Mouse (Mus musculus): Measurements from ENCODE around the gene Myt1. TPM values are rescaled to one million over a fixed set of nuclear protein-coding genes. Genes with fewer than 3 reads are reported as not detected.

The Myt1 gene
- total RNA-seq, 2 experiments from 2014 or later: not detected

- intact Hi-C loops (cut with DNase I): no loop called here
- no peak for TF ChIP-seq CTCF (IDR thresholded peaks at IDR 0.05)
- no peak for DNase-seq
- no peak overlapping the region for H3K4me3 ChIP-seq
- no peak overlapping the region for H3K27ac ChIP-seq
Observed at GRCm38 (mm10) chr2:181795641-181796130, 32.6 kb downstream of the Myt1 start.

DNA sequence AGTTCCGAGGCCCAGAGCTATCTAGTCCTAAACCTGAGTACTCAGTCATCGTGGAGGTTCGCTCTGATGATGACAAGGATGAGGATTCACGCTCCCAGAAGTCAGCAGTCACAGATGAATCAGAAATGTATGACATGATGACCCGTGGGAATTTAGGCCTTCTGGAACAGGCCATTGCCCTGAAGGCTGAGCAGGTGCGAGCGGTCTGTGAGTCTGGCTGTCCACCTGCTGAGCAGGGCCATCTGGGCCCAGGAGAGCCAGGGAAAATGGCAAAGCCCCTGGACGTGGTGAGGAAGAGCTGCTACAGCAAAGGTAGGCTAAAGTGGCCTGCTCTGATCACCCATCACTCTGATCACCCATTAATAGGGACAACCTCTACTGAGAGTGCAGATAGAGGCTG is 34.5 kb downstream of the Myt1 start:
- Histone ChIP-seq H3K27ac (no peak overlapping the region), H3K4me3 (no peak overlapping the region)
- intact Hi-C loops (cut with DNase I): no loop called here
- TF ChIP-seq CTCF (IDR thresholded peaks at IDR 0.05): no peak
- no peak for DNase-seq

DNA sequence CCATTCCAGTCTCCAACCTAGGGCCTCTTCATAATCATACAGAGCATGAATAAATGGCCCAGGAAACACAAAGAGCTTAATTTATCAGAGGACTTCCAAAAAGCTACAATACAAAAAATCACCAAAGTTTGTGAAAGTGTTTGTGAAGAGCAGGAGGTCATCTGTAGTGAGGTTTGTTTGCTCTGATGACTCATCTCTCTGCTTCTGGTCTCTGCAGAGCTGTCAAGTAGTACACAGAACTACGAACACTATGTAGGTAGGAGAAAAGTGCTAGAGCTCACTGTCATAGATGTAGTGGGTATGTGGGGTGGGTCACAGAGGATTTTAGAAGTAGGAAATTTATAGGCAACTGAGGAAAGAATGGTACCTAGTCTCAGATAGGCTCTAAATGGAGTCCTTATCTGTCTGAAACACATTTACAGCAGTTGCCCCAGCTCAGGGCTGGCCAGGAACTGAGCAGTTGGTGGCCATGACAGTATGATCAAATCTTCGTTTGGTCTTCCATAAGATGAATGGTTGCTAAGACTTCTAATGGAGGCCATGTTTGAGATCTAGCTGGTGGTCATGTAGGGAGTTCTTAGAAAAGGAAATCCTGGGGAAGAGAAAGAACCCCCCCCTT is 66.0 kb downstream of the Myt1 start:
- no peak for DNase-seq
- no peak for TF ChIP-seq CTCF (IDR thresholded peaks at IDR 0.05)
- intact Hi-C loops (cut with DNase I): no loop called here
- no peak overlapping the region for H3K27ac ChIP-seq
- no peak overlapping the region for H3K4me3 ChIP-seq

DNA sequence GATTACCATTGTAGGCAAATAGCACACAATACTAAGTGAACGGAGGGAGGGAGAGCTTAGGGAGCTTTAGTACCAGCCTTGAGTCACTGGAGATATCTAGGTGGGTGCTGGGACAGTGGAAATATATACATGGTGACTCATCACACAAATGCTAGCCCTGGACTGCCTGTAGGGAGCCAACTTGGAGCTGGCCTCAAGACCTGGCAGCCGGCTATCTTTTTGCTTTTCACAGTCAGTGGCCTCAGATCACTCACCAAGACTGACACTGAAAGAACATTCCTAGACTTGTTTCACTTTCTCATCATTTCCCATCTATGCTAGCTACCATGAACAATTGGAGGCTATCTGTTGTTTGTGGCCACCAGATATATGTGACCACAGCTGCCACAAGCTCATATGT is 69.6 kb downstream of the Myt1 start:
- no peak overlapping the region for H3K27ac ChIP-seq
- intact Hi-C loops (cut with DNase I): loop anchor here (5.0 kb wide), 1 partner anchor 55 kb away; no protein-coding TSS in a partner anchor
- H3K4me3 ChIP-seq: no peak overlapping the region
- TF ChIP-seq CTCF (IDR thresholded peaks at IDR 0.05): no peak
- no peak for DNase-seq

- peak; percentile 95 for DNase-seq
- no peak for TF ChIP-seq CTCF (IDR thresholded peaks at IDR 0.05)
Observed at GRCm38 (mm10) chr2:181837372-181838292, 74.5 kb downstream of the Myt1 start, which contains the start of gene Pcmtd2. Gene Pcmtd2, plus strand, starts transcription at chr2:181837854.

DNA sequence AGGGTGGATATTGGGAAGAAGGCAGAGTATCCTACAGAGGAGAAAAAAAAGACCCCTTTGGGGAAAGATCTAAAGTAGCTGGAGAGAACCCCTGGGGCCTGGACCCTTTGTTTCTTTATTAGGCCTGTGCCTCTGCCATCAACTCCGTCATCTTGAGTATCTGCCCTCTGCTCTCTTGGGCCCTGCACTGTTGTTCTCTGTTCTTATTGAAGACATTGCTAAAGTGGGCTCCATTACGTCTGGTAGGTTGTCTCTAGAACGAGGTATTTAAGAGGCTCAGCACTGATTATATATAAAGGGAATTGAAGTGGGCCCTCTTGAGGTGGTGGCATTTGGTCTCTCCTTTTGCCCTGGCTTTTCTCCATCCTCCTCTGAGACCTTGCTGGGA is 75.2 kb downstream of the Myt1 start:
- DNase-seq: peak; percentile 21
- no peak for TF ChIP-seq CTCF (IDR thresholded peaks at IDR 0.05)
- H3K4me3 ChIP-seq: peak overlapping the region; percentile 90
- intact Hi-C loops (cut with DNase I): no loop called here
- H3K27ac ChIP-seq: peak overlapping the region; percentile 99

More at GRCm38 (mm10) chr2:181837372-181838292, 74.5 kb downstream of the Myt1 start, which contains the start of gene Pcmtd2:
- intact Hi-C loops (cut with DNase I): no loop called here
- peak within 1 kb of the TSS; percentile 90 for H3K4me3 ChIP-seq
- peak within 1 kb of the TSS; percentile 99 for H3K27ac ChIP-seq

GRCm38 (mm10) chr2:181845709-181846394 is 82.7 kb downstream of the Myt1 start:
- intact Hi-C loops (cut with DNase I): no loop called here

GRCm38 (mm10) chr2:181863791-181864535 is 100.8 kb downstream of the Myt1 start, which contains the start of gene Polr3k:
Gene Polr3k, plus strand, starts transcription at chr2:181864337.
- peak within 1 kb of the TSS; percentile 90 for H3K4me3 ChIP-seq
- intact Hi-C loops (cut with DNase I): loop anchor here (10.0 kb wide), 1 partner anchor 179 kb away; the partner anchor contains the start of gene Tcea2
- no peak for TF ChIP-seq CTCF (IDR thresholded peaks at IDR 0.05)
- peak within 1 kb of the TSS; percentile 77 for H3K27ac ChIP-seq
- peak; percentile 94 for DNase-seq

More at GRCm38 (mm10) chr2:181845709-181846394, 82.7 kb downstream of the Myt1 start:
- no peak for DNase-seq
- no peak for TF ChIP-seq CTCF (IDR thresholded peaks at IDR 0.05)
- H3K4me3 ChIP-seq: no peak overlapping the region
- H3K27ac ChIP-seq: no peak overlapping the region

- TF ChIP-seq CTCF (IDR thresholded peaks at IDR 0.05): no peak
- Histone ChIP-seq H3K4me3 (peak overlapping the region; percentile 90), H3K27ac (peak overlapping the region; percentile 77)
- intact Hi-C loops (cut with DNase I): loop anchor here (10.0 kb wide), 1 partner anchor 180 kb away; the partner anchor contains the start of gene Tcea2
- DNase-seq: no peak
Observed at GRCm38 (mm10) chr2:181864536-181864860, 101.4 kb downstream of the Myt1 start.

- Histone ChIP-seq H3K27ac (no peak overlapping the region), H3K4me3 (no peak overlapping the region)
- DNase-seq: peak; percentile 57
- intact Hi-C loops (cut with DNase I): loop anchor here (1.0 to 10.0 kb wide), 2 partner anchors 90 to 182 kb away; partner anchors contain the start of gene Tcea2
- TF ChIP-seq CTCF (IDR thresholded peaks at IDR 0.05): peak; percentile 85
Observed at GRCm38 (mm10) chr2:181866931-181867330, 103.8 kb downstream of the Myt1 start.

- H3K27ac ChIP-seq: no peak overlapping the region
- intact Hi-C loops (cut with DNase I): no loop called here
- TF ChIP-seq CTCF (IDR thresholded peaks at IDR 0.05): no peak
- no peak for DNase-seq
- H3K4me3 ChIP-seq: no peak overlapping the region
Observed at GRCm38 (mm10) chr2:181871039-181871438, 107.9 kb downstream of the Myt1 start.

Other genes starting within 250 kb of the Myt1 start
- gene Dnajc5, start 242.8 kb upstream of the Myt1 start, total RNA-seq (2021): 10 to 100 TPM; 43.7 to 46.6 TPM
- gene Uckl1, start 178.4 kb upstream of the Myt1 start, total RNA-seq (2021): 10 to 100 TPM; 26.1 to 29.1 TPM
- 10 to 100 TPM; 31.1 to 36.5 TPM for gene Prpf6, start 171.5 kb upstream of the Myt1 start, total RNA-seq (2021)
- 10 to 100 TPM; 17.6 to 20.3 TPM for gene Zfp512b, start 170.5 kb upstream of the Myt1 start, total RNA-seq (2021)
- gene Samd10, start 164.1 kb upstream of the Myt1 start, total RNA-seq (2021): 1 to 10 TPM; 1.5 to 1.7 TPM
- not detected for gene Gm29797, start 106.3 kb upstream of the Myt1 start, total RNA-seq (2021)
- gene Sox18, start 91.7 kb upstream of the Myt1 start, total RNA-seq (2021): 10 to 100 TPM; 10.4 to 15.3 TPM
- 1 to 10 TPM; 6.9 to 7.6 TPM for gene Tcea2, start 83.0 kb upstream of the Myt1 start, total RNA-seq (2021)
- gene Rgs19, start 69.4 kb upstream of the Myt1 start, total RNA-seq (2021): 1 to 10 TPM; 2.7 to 2.8 TPM
- gene Lkaaear1, start 64.9 kb upstream of the Myt1 start, total RNA-seq (2021): not detected
- not detected for gene Oprl1, start 48.3 kb upstream of the Myt1 start, total RNA-seq (2021)
- gene Pcmtd2, start 74.5 kb downstream of the Myt1 start, total RNA-seq (2021): 10 to 100 TPM; 37.2 to 47.1 TPM
- 10 to 100 TPM in 1 of 2 experiments, 1 to 10 TPM in 1; 9.4 to 10.0 TPM for gene Polr3k, start 101.0 kb downstream of the Myt1 start, total RNA-seq (2021)
- not detected for gene Gm14496, start 227.8 kb downstream of the Myt1 start, total RNA-seq (2021)